Mouse (Mus musculus): ENCODE measurements around the gene 2010300C02Rik.

DNA sequence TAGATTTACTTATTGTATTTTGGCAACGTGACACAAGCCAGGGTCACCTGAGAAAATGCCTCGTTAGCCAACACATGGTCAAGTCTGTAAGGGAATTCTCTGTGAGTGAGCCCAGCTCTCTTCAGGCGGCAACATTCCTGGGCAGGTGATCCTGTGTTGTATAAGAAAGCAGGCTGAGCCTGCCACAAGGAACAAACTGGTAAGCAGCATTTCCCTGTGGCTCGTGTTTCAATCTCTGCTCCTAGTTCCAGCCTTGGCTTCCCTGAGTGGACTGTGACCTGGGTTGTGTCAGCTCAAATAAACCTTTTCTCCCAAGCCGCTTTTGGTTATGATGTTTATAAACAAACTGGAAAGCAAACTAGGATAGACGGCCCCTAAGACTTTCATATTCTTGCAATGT, 108.9 kb downstream of the 2010300C02Rik start:
- TF ChIP-seq CTCF (IDR thresholded peaks at IDR 0.05; ENCODE audit: low read depth, low read length) (no peak), POLR2A (IDR thresholded peaks at IDR 0.05; ENCODE audit: extremely low read depth, insufficient read depth, low read length) (no peak)

All from liver, adult 2 months (tissue).